Mouse (Mus musculus): ENCODE results near the gene Phf13. TPM values are rescaled to one million over a fixed set of nuclear protein-coding genes. Genes with fewer than 3 reads are reported as not detected.

Gene Phf13
- polyA plus RNA-seq (2012; rRNA removed): 3.8 and 4.2 TPM in 2 replicates

DNA sequence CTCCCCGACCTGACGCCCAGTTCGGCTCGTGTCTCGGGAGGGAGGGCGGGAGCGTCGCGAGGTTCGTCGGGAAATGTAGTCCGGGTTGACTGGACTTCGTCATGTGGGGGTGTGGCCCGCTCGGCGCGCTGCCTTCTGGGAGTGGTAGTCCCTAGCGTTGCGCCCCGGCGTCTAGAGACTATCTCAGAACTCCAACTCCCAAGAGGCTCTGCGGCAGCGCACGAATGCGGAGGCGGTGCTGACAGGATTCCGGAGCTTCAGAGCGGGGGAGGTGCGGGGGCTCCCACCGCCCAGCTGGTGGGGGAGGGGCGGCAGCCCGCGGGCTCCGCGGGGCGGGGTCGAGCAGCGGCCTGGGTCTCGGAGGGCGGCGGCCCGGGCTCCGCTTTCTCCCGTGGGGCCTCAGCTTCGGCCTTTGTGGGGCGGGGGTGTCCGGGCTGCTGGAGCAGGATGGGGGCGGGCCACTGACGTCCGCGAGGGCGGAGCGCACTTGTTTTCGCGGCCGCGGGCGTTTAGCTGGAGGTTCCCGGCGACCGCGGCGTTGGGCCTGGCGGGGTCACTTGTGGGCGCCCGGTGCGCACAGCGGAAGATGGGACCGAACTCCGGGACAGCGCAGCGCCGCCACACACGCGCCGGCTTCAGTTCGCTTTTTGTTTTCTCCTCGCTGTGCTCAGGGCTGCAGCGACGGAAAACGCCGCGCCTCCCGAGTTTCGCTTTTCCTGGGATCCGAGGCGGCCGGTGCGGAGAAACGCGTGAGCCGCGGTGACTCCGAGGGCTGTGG, at the start of gene Phf13:
Phf13 (minus strand) TSS at position 86 of the 778 bp plus-strand sequence.
- H3K4me1 ChIP-seq (ENCODE audit: control insufficient read depth, insufficient read depth, insufficient read length): no peaks in the 10 kb centered on the region; the same call in 1 of the 2 replicates
- H3K36me3 ChIP-seq (ENCODE audit: control insufficient read depth, insufficient read depth, low read length): 0 out of 2 replicates have a peak, but pooled peaks cover 3% of the 10 kb centered on the region
- TF ChIP-seq CTCF (IDR thresholded peaks at IDR 0.05; ENCODE audit: extremely low read depth, insufficient read depth, insufficient read length, insufficient replicate concordance): no peak
- peak; percentile 50 for TF ChIP-seq POLR2A (IDR thresholded peaks at IDR 0.05; ENCODE audit: low read depth, low read length)
- WGBS: under 1% methylated on average over 77 of the region's 94 CpGs
- DNase-seq (ENCODE audit: low read depth in 1 of 2, low spot score in 2 of 2): peak; percentile 97 to 99
- H3K4me3 ChIP-seq (ENCODE audit: extremely low read depth, insufficient read depth, insufficient read length): peak within 1 kb of the TSS; percentile 88
- H3K27ac ChIP-seq (ENCODE audit: insufficient read depth, low read length): peak within 1 kb of the TSS; percentile 88
- peaks cover 11% of the 10 kb centered on the region for H3K27me3 ChIP-seq (ENCODE audit: control insufficient read depth, insufficient read depth, low read length)

DNA sequence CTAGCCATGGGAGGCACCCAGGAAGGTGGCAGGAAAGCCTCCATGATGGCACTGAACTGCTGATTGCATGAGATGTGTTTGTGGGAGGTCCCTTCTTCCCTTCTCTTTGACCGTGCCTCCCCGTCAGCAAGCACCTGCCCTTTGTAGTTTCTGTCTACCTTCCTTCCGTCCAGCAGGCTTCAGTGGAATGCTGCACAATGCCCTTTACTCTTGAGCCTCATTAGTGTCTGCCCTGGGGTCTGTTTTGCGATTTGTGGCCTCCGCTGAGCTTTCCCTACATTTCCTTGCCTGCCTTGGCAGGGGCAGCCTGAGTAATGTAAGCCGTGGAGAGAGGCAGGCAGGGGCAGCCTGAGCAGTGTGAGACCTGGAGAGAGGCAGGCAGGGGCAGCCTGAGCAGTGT, 48.6 kb upstream of the Phf13 start:
- no peaks in the 10 kb centered on the region for H3K27me3 ChIP-seq (ENCODE audit: control insufficient read depth, insufficient read depth, low read length)
- DNase-seq (ENCODE audit: low read depth in 1 of 2, low spot score in 2 of 2): no peak
- WGBS: 90% methylated on average over 6 of the region's 6 CpGs
- H3K27ac ChIP-seq (ENCODE audit: insufficient read depth, low read length): no peak overlapping the region
- H3K4me3 ChIP-seq (ENCODE audit: extremely low read depth, insufficient read depth, insufficient read length): no peak overlapping the region
- H3K4me1 ChIP-seq (ENCODE audit: control insufficient read depth, insufficient read depth, insufficient read length): peaks cover 6% of the 10 kb centered on the region; the same call in 1 of the 2 replicates
- peaks cover 29% of the 10 kb centered on the region for H3K36me3 ChIP-seq (ENCODE audit: control insufficient read depth, insufficient read depth, low read length)
- TF ChIP-seq CTCF (IDR thresholded peaks at IDR 0.05; ENCODE audit: extremely low read depth, insufficient read depth, insufficient read length, insufficient replicate concordance) (no peak), POLR2A (IDR thresholded peaks at IDR 0.05; ENCODE audit: low read depth, low read length) (no peak)

DNA sequence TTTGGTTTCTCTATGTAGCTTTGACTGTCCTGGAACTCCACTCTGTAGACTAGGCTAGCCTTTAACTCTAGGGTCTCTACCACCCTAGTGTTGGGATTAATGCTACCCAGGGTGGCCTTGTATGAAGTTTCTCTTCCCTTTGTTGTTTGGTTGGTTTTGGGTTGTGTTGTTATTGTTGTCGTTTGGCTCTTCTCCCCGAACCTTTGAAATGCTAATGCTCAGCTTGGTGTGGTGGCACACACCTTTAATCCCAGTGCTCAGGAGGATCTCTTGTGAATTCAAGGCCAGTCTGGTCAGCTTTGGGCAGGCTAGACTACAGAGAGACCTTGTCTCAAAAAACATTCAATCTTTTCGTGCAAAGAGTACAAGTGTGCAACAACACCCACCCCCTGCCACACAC, 47.1 kb upstream of the Phf13 start:
- TF ChIP-seq CTCF (IDR thresholded peaks at IDR 0.05; ENCODE audit: extremely low read depth, insufficient read depth, insufficient read length, insufficient replicate concordance): no peak
- TF ChIP-seq POLR2A (IDR thresholded peaks at IDR 0.05; ENCODE audit: low read depth, low read length): no peak
- H3K27me3 ChIP-seq (ENCODE audit: control insufficient read depth, insufficient read depth, low read length): no peaks in the 10 kb centered on the region
- WGBS: 87% methylated on average over 3 of the region's 3 CpGs
- peaks cover 6% of the 10 kb centered on the region; the same call in 1 of the 2 replicates for H3K4me1 ChIP-seq (ENCODE audit: control insufficient read depth, insufficient read depth, insufficient read length)
- no peak for DNase-seq (ENCODE audit: low read depth in 1 of 2, low spot score in 2 of 2)
- H3K4me3 ChIP-seq (ENCODE audit: extremely low read depth, insufficient read depth, insufficient read length): no peak overlapping the region
- peaks cover 26% of the 10 kb centered on the region for H3K36me3 ChIP-seq (ENCODE audit: control insufficient read depth, insufficient read depth, low read length)
- no peak overlapping the region for H3K27ac ChIP-seq (ENCODE audit: insufficient read depth, low read length)

DNA sequence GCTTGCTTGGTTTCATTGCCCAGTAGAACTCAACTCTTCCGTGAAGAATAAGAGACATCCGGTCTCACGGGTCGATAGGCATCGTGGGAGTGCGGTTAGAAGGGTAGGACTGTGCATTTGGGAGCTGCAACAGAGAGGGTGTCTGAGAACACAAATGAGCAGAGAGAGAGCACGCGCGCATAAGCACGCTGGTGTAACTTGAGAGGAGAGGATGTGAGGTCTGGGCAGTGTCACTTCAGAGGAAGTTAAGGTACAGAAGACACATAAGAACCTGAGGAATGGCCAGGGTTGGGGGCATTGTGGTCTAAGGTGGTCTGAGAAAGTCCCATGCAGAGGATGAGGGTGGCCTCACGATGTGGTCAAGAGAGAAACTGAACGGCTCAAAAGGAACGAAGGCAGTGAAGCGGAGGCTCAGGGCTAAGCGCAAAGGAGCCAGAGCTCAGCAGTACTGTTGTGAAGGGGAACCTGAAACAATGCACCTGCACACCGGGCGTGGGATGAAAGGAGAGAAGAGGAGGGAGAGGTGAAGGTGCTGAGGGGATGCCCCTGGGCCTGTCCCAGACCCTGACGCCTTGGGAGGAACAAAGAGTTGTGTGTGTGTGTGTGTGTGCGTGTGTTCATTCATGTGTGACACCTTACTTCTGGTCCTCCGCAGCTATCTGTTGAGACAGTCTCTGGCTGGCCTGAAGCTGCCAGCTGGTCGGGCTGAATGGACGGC, 46.0 kb upstream of the Phf13 start:
- H3K4me3 ChIP-seq (ENCODE audit: extremely low read depth, insufficient read depth, insufficient read length): no peak overlapping the region
- peaks cover 6% of the 10 kb centered on the region; the same call in 1 of the 2 replicates for H3K4me1 ChIP-seq (ENCODE audit: control insufficient read depth, insufficient read depth, insufficient read length)
- H3K27ac ChIP-seq (ENCODE audit: insufficient read depth, low read length): no peak overlapping the region; the same call in 1 of the 2 replicates
- WGBS: 74% methylated on average over 22 of the region's 22 CpGs
- no peaks in the 10 kb centered on the region for H3K27me3 ChIP-seq (ENCODE audit: control insufficient read depth, insufficient read depth, low read length)
- DNase-seq (ENCODE audit: low read depth in 1 of 2, low spot score in 2 of 2): peak in 1 of 2 experiments; percentile 34
- TF ChIP-seq CTCF (IDR thresholded peaks at IDR 0.05; ENCODE audit: extremely low read depth, insufficient read depth, insufficient read length, insufficient replicate concordance) (no peak), POLR2A (IDR thresholded peaks at IDR 0.05; ENCODE audit: low read depth, low read length) (no peak)
- peaks cover 19% of the 10 kb centered on the region for H3K36me3 ChIP-seq (ENCODE audit: control insufficient read depth, insufficient read depth, low read length)

DNA sequence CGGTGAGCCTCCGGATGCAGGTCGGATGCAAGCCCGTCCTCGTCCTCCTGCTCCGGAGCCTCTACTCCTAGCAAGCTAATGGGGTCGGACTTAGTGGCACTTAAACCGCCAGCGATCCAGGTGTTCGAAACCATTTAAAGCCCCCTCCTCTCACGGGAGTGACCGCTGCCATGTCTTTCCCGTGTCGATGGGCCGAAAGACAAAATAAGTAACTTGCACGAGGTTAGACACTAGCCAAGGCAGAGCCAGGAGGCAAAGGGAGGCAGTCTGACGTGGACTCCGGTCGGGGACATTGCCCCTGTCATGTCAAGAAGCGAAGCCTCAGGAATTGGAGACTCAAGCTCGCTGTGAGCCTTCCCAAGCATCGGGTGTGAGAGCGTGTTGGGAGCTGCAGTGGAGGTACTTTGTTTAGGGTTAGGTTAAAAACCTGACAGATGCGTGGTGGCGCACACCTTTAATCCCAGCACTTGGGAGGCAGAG, 43.8 kb upstream of the Phf13 start:
- DNase-seq (ENCODE audit: low read depth in 1 of 2, low spot score in 2 of 2): no peak
- no peak for TF ChIP-seq POLR2A (IDR thresholded peaks at IDR 0.05; ENCODE audit: low read depth, low read length)
- no peak for TF ChIP-seq CTCF (IDR thresholded peaks at IDR 0.05; ENCODE audit: extremely low read depth, insufficient read depth, insufficient read length, insufficient replicate concordance)
- Histone ChIP-seq H3K4me3 (ENCODE audit: extremely low read depth, insufficient read depth, insufficient read length) (peak overlapping the region; percentile 95), H3K36me3 (ENCODE audit: control insufficient read depth, insufficient read depth, low read length) (peaks cover 6% of the 10 kb centered on the region), H3K4me1 (ENCODE audit: control insufficient read depth, insufficient read depth, insufficient read length) (peaks cover 6% of the 10 kb centered on the region; the same call in 1 of the 2 replicates), H3K27me3 (ENCODE audit: control insufficient read depth, insufficient read depth, low read length) (no peaks in the 10 kb centered on the region), H3K27ac (ENCODE audit: insufficient read depth, low read length) (no peak overlapping the region)
- WGBS: 1% methylated on average over 25 of the region's 25 CpGs

DNA sequence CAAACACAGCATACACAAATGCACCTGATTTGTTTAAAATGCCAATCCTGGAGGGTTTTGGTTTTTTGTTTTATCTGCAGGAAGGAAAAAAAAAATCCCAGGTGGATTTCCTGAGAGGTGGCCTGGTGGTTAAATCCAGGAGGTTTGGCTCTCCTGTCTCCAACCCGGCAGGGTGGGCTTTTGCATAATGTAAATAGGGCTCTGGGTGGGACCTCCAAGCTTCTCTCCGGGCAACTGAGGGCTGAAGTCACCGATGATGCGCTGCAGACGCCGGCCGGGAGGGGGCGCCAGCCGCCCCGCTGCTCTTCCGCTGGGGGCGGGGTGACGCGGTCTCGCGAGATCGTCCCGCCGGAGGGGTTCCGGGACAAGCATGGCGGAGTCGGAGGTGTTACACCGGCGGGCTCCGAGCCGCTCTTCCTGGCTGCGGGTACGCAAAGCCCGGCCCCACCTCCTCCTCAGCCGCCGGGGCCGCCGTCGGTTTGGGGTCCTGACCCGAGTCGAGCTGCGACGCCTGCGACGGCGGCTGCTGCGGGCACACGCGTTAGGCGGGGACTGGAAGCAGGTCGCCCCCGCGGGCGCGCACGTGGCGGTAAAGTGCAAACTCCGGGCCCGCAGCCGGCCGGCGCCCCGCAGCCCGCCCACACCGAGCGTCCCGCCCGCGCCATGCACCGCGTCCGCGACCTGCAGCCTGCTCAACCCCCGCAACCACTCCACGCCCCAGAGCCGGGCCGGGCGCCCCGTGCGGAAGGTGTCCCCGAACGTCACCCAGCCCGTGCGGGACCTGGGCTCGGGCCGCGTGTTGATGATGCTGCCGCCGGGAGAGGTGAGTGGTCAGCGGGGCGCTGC, 43.1 kb upstream of the Phf13 start, which contains the start of gene Nol9:
Nol9 (plus strand) TSS at position 337 of the 846 bp plus-strand sequence.
- H3K4me1 ChIP-seq (ENCODE audit: control insufficient read depth, insufficient read depth, insufficient read length): peaks cover 6% of the 10 kb centered on the region; the same call in 1 of the 2 replicates
- DNase-seq (ENCODE audit: low read depth in 1 of 2, low spot score in 2 of 2): peak; percentile 74 to 92
- H3K27ac ChIP-seq (ENCODE audit: insufficient read depth, low read length): no peak within 1 kb of the TSS
- 1% methylated on average over 86 of the region's 86 CpGs for WGBS
- peak; percentile 81 for TF ChIP-seq POLR2A (IDR thresholded peaks at IDR 0.05; ENCODE audit: low read depth, low read length)
- peak; percentile 99 for TF ChIP-seq CTCF (IDR thresholded peaks at IDR 0.05; ENCODE audit: extremely low read depth, insufficient read depth, insufficient read length, insufficient replicate concordance)
- peak within 1 kb of the TSS; percentile 95 for H3K4me3 ChIP-seq (ENCODE audit: extremely low read depth, insufficient read depth, insufficient read length)
- no peaks in the 10 kb centered on the region for H3K27me3 ChIP-seq (ENCODE audit: control insufficient read depth, insufficient read depth, low read length)
- H3K36me3 ChIP-seq (ENCODE audit: control insufficient read depth, insufficient read depth, low read length): peaks cover 6% of the 10 kb centered on the region

Measured in spleen, adult 2 months (tissue).